Mouse (Mus musculus): ENCODE measurements at regions not wholly inside any gene's neighbourhood (a gene's known extent, or its start where the extent isn't known, plus 50 kb on each side); places are given as distances from the start of the nearest gene placed in this dataset.

DNA sequence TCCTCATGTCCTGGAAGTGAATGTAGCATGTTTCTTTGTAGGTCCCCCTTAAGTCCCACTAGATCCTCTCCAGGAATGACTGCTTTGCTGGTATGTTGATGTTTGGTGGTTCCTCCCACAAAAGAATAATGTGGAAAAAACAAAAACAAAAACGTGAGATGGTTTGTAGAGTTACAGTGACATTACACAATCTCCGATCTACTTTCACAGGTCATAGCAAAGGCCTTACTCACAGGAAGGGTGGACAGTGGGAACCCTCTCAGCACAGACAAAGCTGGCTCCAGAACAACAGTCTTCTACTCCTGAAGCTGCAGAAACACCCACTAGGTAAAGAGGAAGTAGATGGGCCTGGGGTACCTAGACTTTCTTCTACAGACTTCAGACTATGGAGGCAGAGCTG, 122.2 kb downstream of the Cog6 start:
- Histone ChIP-seq H3K27me3 (ENCODE audit: insufficient read depth, low read length) (no peaks in the 10 kb centered on the region), H3K9me3 (replicated peaks) (peaks cover 9% of the 10 kb centered on the region), H3K4me1 (ENCODE audit: insufficient read depth, low read depth, low read length) (no peaks in the 10 kb centered on the region), H3K36me3 (replicated peaks) (no peaks in the 10 kb centered on the region), H3K4me3 (ENCODE audit: low read depth, low read length) (no peak overlapping the region)
- DNase-seq (ENCODE audit: low spot score) (no peak), ATAC-seq (ENCODE audit: extremely low read depth, insufficient number of reproducible peaks, low FRiP score, poor library complexity, severe bottlenecking) (no peak)
- TF ChIP-seq GATA2 (IDR thresholded peaks at IDR 0.05; ENCODE audit: borderline replicate concordance, low read depth, low read length) (no peak), GATA1 (IDR thresholded peaks at IDR 0.05; ENCODE audit: borderline replicate concordance, low read length) (no peak), TAL1 (conservative IDR thresholded peaks at IDR 0.05; ENCODE audit: low read depth, low read length) (no peak), POLR2AphosphoS5 (IDR thresholded peaks at IDR 0.05; ENCODE audit: insufficient replicate concordance, low read depth, low read length) (no peak), CTCF (IDR thresholded peaks at IDR 0.05; ENCODE audit: low read depth, low read length) (no peak)

DNA sequence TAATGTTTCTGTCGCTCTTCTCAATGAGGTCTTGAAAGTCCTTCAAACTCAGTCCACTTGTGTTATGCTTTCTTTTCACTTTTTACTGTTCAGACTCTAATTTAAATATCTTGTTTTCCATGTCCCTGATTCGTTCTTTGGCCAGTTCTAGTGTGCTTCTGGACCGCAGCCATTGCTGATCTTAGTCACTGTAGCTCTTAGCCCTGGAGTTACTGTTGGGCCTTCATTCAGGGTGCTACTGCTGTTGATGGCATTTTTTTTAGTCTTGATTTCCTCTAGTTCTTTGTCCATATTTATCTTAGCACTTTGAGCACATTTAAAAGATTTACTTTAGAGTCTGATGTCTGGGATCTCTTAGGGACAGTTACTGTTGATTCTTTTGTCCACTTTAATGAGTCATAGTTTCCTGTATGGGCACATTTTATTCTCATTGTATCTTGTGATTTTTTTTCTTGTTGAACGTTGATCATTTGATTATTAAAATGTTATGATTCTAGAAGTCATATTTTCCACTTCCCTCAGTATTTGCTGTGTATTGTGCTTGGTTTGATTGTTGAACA, 127.8 kb downstream of the Cog6 start:
- no peak for ATAC-seq (ENCODE audit: extremely low read depth, insufficient number of reproducible peaks, low FRiP score, poor library complexity, severe bottlenecking)
- H3K36me3 ChIP-seq (replicated peaks), result no peaks in the 10 kb centered on the region
- no peak for DNase-seq (ENCODE audit: low spot score)
- TF ChIP-seq POLR2AphosphoS5 (IDR thresholded peaks at IDR 0.05; ENCODE audit: insufficient replicate concordance, low read depth, low read length) (no peak), GATA2 (IDR thresholded peaks at IDR 0.05; ENCODE audit: borderline replicate concordance, low read depth, low read length) (no peak), CTCF (IDR thresholded peaks at IDR 0.05; ENCODE audit: low read depth, low read length) (no peak), GATA1 (IDR thresholded peaks at IDR 0.05; ENCODE audit: borderline replicate concordance, low read length) (no peak), TAL1 (conservative IDR thresholded peaks at IDR 0.05; ENCODE audit: low read depth, low read length) (no peak)
- H3K27me3 ChIP-seq (ENCODE audit: insufficient read depth, low read length), result no peaks in the 10 kb centered on the region
- no peak overlapping the region for H3K4me3 ChIP-seq (ENCODE audit: low read depth, low read length)
- H3K4me1 ChIP-seq (ENCODE audit: insufficient read depth, low read depth, low read length), result no peaks in the 10 kb centered on the region
- H3K9me3 ChIP-seq (replicated peaks), result peaks cover 7% of the 10 kb centered on the region

DNA sequence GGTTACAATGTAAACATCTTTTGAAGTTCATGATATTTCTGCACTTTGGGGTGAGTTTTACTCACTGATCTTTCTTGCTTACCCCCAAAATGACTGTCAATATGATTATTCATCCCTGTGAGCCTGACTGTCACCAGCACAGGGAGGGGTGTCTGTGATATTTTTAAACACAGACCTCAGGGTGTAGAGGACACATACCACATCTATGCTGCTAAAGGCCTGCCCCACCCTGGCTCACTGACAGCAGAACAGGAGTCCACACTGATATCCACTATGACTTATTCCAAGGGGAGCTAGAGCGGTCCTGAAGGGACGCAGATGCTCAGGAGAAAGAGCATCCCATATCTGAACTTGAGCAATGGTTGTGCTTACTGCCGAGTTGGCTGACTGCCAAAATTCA, 135.1 kb downstream of the Cog6 start:
- peaks cover 11% of the 10 kb centered on the region for H3K9me3 ChIP-seq (replicated peaks)
- H3K36me3 ChIP-seq (replicated peaks), result no peaks in the 10 kb centered on the region
- DNase-seq (ENCODE audit: low spot score) (no peak), ATAC-seq (ENCODE audit: extremely low read depth, insufficient number of reproducible peaks, low FRiP score, poor library complexity, severe bottlenecking) (no peak)
- H3K27me3 ChIP-seq (ENCODE audit: insufficient read depth, low read length), result no peaks in the 10 kb centered on the region
- no peaks in the 10 kb centered on the region for H3K4me1 ChIP-seq (ENCODE audit: insufficient read depth, low read depth, low read length)
- TF ChIP-seq TAL1 (conservative IDR thresholded peaks at IDR 0.05; ENCODE audit: low read depth, low read length), result no peak
- no peak for TF ChIP-seq CTCF (IDR thresholded peaks at IDR 0.05; ENCODE audit: low read depth, low read length)
- no peak for TF ChIP-seq POLR2AphosphoS5 (IDR thresholded peaks at IDR 0.05; ENCODE audit: insufficient replicate concordance, low read depth, low read length)
- TF ChIP-seq GATA2 (IDR thresholded peaks at IDR 0.05; ENCODE audit: borderline replicate concordance, low read depth, low read length), result no peak
- no peak for TF ChIP-seq GATA1 (IDR thresholded peaks at IDR 0.05; ENCODE audit: borderline replicate concordance, low read length)
- no peak overlapping the region for H3K4me3 ChIP-seq (ENCODE audit: low read depth, low read length)

GRCm38 (mm10) chr3:52881139-52881538, 135.9 kb downstream of the Cog6 start:
- H3K36me3 ChIP-seq (replicated peaks), result no peaks in the 10 kb centered on the region
- no peaks in the 10 kb centered on the region for H3K27me3 ChIP-seq (ENCODE audit: insufficient read depth, low read length)
- ATAC-seq (ENCODE audit: extremely low read depth, insufficient number of reproducible peaks, low FRiP score, poor library complexity, severe bottlenecking), result no peak
- TF ChIP-seq GATA1 (IDR thresholded peaks at IDR 0.05; ENCODE audit: borderline replicate concordance, low read length) (no peak), CTCF (IDR thresholded peaks at IDR 0.05; ENCODE audit: low read depth, low read length) (no peak), TAL1 (conservative IDR thresholded peaks at IDR 0.05; ENCODE audit: low read depth, low read length) (no peak), GATA2 (IDR thresholded peaks at IDR 0.05; ENCODE audit: borderline replicate concordance, low read depth, low read length) (no peak), POLR2AphosphoS5 (IDR thresholded peaks at IDR 0.05; ENCODE audit: insufficient replicate concordance, low read depth, low read length) (no peak)
- H3K9me3 ChIP-seq (replicated peaks), result peaks cover 11% of the 10 kb centered on the region
- H3K4me1 ChIP-seq (ENCODE audit: insufficient read depth, low read depth, low read length), result no peaks in the 10 kb centered on the region
- H3K4me3 ChIP-seq (ENCODE audit: low read depth, low read length), result no peak overlapping the region
- no peak for DNase-seq (ENCODE audit: low spot score)

- Histone ChIP-seq H3K4me3 (ENCODE audit: low read depth, low read length) (no peak overlapping the region), H3K27me3 (ENCODE audit: insufficient read depth, low read length) (no peaks in the 10 kb centered on the region), H3K9me3 (replicated peaks) (peaks cover 11% of the 10 kb centered on the region), H3K4me1 (ENCODE audit: insufficient read depth, low read depth, low read length) (no peaks in the 10 kb centered on the region), H3K36me3 (replicated peaks) (no peaks in the 10 kb centered on the region)
- ATAC-seq (ENCODE audit: extremely low read depth, insufficient number of reproducible peaks, low FRiP score, poor library complexity, severe bottlenecking), result no peak
- TF ChIP-seq POLR2AphosphoS5 (IDR thresholded peaks at IDR 0.05; ENCODE audit: insufficient replicate concordance, low read depth, low read length) (no peak), GATA2 (IDR thresholded peaks at IDR 0.05; ENCODE audit: borderline replicate concordance, low read depth, low read length) (no peak), GATA1 (IDR thresholded peaks at IDR 0.05; ENCODE audit: borderline replicate concordance, low read length) (no peak), TAL1 (conservative IDR thresholded peaks at IDR 0.05; ENCODE audit: low read depth, low read length) (no peak), CTCF (IDR thresholded peaks at IDR 0.05; ENCODE audit: low read depth, low read length) (no peak)
- no peak for DNase-seq (ENCODE audit: low spot score)
Measured at GRCm38 (mm10) chr3:52879700-52880099, 137.3 kb downstream of the Cog6 start.

GRCm38 (mm10) chr3:52878334-52878733, 138.7 kb downstream of the Cog6 start:
- DNase-seq (ENCODE audit: low spot score) (no peak), ATAC-seq (ENCODE audit: extremely low read depth, insufficient number of reproducible peaks, low FRiP score, poor library complexity, severe bottlenecking) (no peak)
- Histone ChIP-seq H3K4me1 (ENCODE audit: insufficient read depth, low read depth, low read length) (no peaks in the 10 kb centered on the region), H3K27me3 (ENCODE audit: insufficient read depth, low read length) (no peaks in the 10 kb centered on the region), H3K36me3 (replicated peaks) (no peaks in the 10 kb centered on the region), H3K4me3 (ENCODE audit: low read depth, low read length) (no peak overlapping the region), H3K9me3 (replicated peaks) (peaks cover 11% of the 10 kb centered on the region)
- TF ChIP-seq GATA1 (IDR thresholded peaks at IDR 0.05; ENCODE audit: borderline replicate concordance, low read length) (no peak), CTCF (IDR thresholded peaks at IDR 0.05; ENCODE audit: low read depth, low read length) (no peak), TAL1 (conservative IDR thresholded peaks at IDR 0.05; ENCODE audit: low read depth, low read length) (no peak), POLR2AphosphoS5 (IDR thresholded peaks at IDR 0.05; ENCODE audit: insufficient replicate concordance, low read depth, low read length) (no peak), GATA2 (IDR thresholded peaks at IDR 0.05; ENCODE audit: borderline replicate concordance, low read depth, low read length) (no peak)
